Mouse (Mus musculus) G1E (cell line): Measurements from ENCODE around the gene Ick. TPM values are rescaled to one million over a fixed set of nuclear protein-coding genes. Genes with fewer than 3 reads are reported as not detected.

Experiments
- ATAC-seq: 2 replicates; pipeline ENCODE4 v1.8.0; 2016; ENCODE audit warnings: mild to moderate bottlenecking; ENCODE audit not compliant: insufficient number of reproducible peaks, poor library complexity, low FRiP score, severe bottlenecking; ENCODE audit errors: extremely low read depth
- DNase-seq: peaks from one replicate; pipeline ENCODE4 v3.0.0; 2012; ENCODE audit warnings: low spot score
- H3K27me3 ChIP-seq: 2 replicates; pipeline ENCODE4 v1.6.1; 2012; ENCODE audit warnings: mild to moderate bottlenecking, low read length, inconsistent platforms; ENCODE audit not compliant: insufficient read depth
- H3K36me3 ChIP-seq: replicated peaks from 2 replicates; pipeline ENCODE3; 2012; ENCODE audit warnings: mild to moderate bottlenecking, inconsistent platforms
- H3K4me1 ChIP-seq: 2 replicates; pipeline ENCODE4 v1.6.1; 2012; ENCODE audit warnings: low read depth, low read length, inconsistent platforms, mixed read lengths; ENCODE audit not compliant: insufficient read depth
- H3K4me3 ChIP-seq: 2 replicates; pipeline ENCODE4 v1.5.1; 2012; ENCODE audit warnings: low read depth, mild to moderate bottlenecking, inconsistent platforms, low read length, moderate library complexity, mixed read lengths
- H3K9me3 ChIP-seq: replicated peaks from 2 replicates; pipeline ENCODE4 v1.6.1; 2012; ENCODE audit warnings: inconsistent platforms
- CTCF ChIP-seq: IDR thresholded peaks from 2 replicates; pipeline ENCODE4 v1.5.1; 2012; ENCODE audit warnings: low read depth, low read length, inconsistent platforms, mixed read lengths
- GATA1 ChIP-seq: IDR thresholded peaks from 2 replicates; pipeline ENCODE4 v1.6.1; 2012; ENCODE audit warnings: borderline replicate concordance, low read length, inconsistent platforms, mixed read lengths
- GATA2 ChIP-seq: IDR thresholded peaks from 2 replicates; pipeline ENCODE4 v1.6.1; 2012; ENCODE audit warnings: low read depth, low read length, inconsistent platforms, borderline replicate concordance
- POLR2AphosphoS5 ChIP-seq: IDR thresholded peaks from 2 replicates; pipeline ENCODE4 v1.6.1; 2012; ENCODE audit warnings: low read depth, low read length, inconsistent platforms; ENCODE audit not compliant: insufficient replicate concordance
- TAL1 ChIP-seq: conservative IDR thresholded peaks from 2 replicates; pipeline ENCODE4 v1.6.1; 2012; ENCODE audit warnings: low read depth, low read length, inconsistent platforms, mixed read lengths
- polyA plus RNA-seq: library from polyadenylated mRNA; stranded (reverse); fragments of >175 nt; gene quantifications from 2 replicates; pipeline ENCODE4 v1.2.3, GENCODE M21; 2012
- total RNA-seq, 2 experiments: library from RNA; stranded (forward) in 1 of 2; stranded (reverse) in 1 of 2; fragments of 200-1000 nt in 1 of 2; fragments of >200 nt in 1 of 2; fragmentation: Nextera tagmentation in 1 of 2; gene quantifications; 2 replicates each; pipeline ENCODE4 v1.2.3; 2014 to 2017

Gene Ick
- total and polyA plus RNA-seq, 3 experiments = 14.9 to 59.1 (median 18.8) TPM

DNA sequence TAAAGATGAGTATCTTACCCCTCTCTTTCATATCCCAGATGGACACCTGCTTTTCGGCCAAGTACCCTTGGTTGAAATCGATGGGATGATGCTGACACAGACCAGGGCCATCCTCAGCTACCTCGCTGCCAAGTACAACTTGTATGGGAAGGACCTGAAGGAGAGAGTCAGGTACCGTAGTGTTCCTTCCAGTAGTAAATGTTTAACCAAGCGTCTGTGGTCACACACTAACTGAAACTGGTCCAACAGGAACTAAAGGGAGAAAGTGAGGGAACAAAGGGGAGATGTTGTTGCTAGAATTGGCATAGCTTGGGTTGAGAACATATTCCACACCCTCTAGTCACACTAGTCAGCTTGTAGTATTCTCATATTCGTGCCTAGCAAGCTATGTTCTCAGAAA is 95.2 kb downstream of the Ick start:
- no peak overlapping the region for H3K4me3 ChIP-seq
- no peaks in the 10 kb centered on the region for H3K9me3 ChIP-seq
- no peaks in the 10 kb centered on the region for H3K4me1 ChIP-seq
- no peaks in the 10 kb centered on the region for H3K36me3 ChIP-seq
- ATAC-seq (no peak), DNase-seq (no peak)
- TF ChIP-seq GATA2 (no peak), TAL1 (no peak), POLR2AphosphoS5 (no peak), CTCF (no peak), GATA1 (no peak)
- peaks cover 5% of the 10 kb centered on the region; the same call in 1 of the 2 replicates for H3K27me3 ChIP-seq

DNA sequence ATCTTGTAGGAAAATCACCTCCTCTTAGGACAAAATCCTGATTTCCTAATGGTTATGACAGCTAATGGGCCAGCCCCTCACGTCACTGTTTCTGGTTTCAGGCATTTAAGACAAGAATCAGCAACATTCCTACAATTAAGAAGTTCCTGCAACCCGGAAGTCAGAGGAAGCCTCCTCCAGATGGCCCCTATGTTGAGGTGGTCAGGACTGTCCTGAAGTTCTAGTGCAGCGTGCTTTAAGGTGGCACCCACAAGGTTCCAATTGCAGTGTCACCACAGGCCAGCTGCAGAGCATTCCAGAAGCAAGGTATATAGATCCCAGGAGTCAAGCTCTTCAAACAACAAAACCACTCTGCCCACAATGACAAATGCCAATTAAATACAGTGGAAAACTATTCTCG is 100.0 kb downstream of the Ick start:
- Histone ChIP-seq H3K9me3 (no peaks in the 10 kb centered on the region), H3K4me1 (0 out of 2 replicates have a peak, but pooled peaks cover 3% of the 10 kb centered on the region), H3K4me3 (no peak overlapping the region), H3K36me3 (no peaks in the 10 kb centered on the region), H3K27me3 (peaks cover 3% of the 10 kb centered on the region; the same call in 1 of the 2 replicates)
- DNase-seq (no peak), ATAC-seq (no peak)
- TF ChIP-seq GATA1 (no peak), POLR2AphosphoS5 (no peak), TAL1 (no peak), GATA2 (no peak), CTCF (no peak)

DNA sequence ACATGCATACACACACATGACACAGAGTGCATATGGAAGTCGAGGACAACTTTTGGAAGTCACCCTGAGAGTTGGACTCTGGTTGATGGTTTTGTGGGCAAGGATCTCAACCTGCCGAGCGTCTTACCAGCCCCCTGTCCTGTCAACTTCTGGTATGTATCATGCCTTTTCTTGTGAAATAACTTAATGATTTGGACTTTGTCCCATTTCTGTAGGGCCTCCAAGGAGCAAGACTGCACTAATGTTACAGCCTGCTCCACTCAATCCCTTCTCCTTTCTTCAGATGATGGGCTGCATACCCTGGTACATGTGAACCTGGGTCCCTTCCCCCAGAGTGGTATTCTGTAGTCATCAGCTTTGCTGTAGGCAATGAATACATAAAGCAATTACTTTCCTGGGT is 101.1 kb downstream of the Ick start:
- ATAC-seq (no peak), DNase-seq (no peak)
- Histone ChIP-seq H3K4me3 (no peak overlapping the region), H3K4me1 (0 out of 2 replicates have a peak, but pooled peaks cover 3% of the 10 kb centered on the region), H3K36me3 (no peaks in the 10 kb centered on the region), H3K27me3 (0 out of 2 replicates have a peak, but pooled peaks cover 3% of the 10 kb centered on the region), H3K9me3 (no peaks in the 10 kb centered on the region)
- TF ChIP-seq GATA2 (no peak), POLR2AphosphoS5 (no peak), TAL1 (no peak), GATA1 (no peak), CTCF (no peak)

DNA sequence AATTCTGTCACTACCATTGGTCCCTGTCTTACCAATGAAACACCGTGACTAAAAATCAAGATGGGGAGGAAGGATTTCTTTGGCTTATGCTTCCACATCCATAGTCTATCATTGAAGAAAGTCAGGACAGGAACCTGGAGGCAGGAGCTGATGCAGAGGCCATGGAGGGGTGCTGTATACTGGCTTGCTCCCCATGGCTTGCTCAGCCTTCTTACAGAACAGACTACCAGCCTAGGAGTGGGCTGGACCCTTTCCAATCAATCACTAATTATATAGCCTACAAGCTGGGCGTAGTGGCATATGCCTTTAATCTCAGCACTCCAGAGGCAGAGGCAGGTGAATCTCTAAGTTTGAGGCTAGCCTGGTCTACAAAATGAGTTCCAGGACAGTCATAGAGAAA is 101.8 kb downstream of the Ick start:
- ATAC-seq (no peak), DNase-seq (no peak)
- H3K4me1 ChIP-seq = 0 out of 2 replicates have a peak, but pooled peaks cover 3% of the 10 kb centered on the region
- H3K4me3 ChIP-seq = no peak overlapping the region
- H3K9me3 ChIP-seq = no peaks in the 10 kb centered on the region
- no peaks in the 10 kb centered on the region for H3K36me3 ChIP-seq
- H3K27me3 ChIP-seq = 0 out of 2 replicates have a peak, but pooled peaks cover 3% of the 10 kb centered on the region
- TF ChIP-seq POLR2AphosphoS5 (no peak), TAL1 (no peak)

DNA sequence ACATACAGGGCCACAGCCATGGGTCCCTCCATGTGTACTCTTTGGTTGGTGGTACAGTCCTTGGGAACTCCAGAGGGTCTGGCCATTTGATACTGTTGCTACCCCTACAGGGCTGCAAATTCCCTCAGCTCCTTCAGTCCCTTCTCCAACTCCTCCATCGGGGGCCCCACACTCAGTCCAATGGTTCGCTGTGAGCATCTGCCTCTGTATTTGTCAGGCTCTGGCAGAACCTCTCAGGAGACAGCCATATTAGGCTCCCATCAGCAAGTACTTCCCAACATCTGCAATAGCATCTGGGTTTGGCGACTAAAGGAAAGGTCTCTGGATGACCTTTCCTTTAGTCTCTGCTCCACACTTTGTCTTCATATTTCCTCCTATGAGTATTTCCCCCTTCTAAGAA is 102.5 kb downstream of the Ick start:
- TF ChIP-seq GATA1 = no peak
- no peak overlapping the region for H3K4me3 ChIP-seq
- no peaks in the 10 kb centered on the region for H3K9me3 ChIP-seq
- 0 out of 2 replicates have a peak, but pooled peaks cover 3% of the 10 kb centered on the region for H3K4me1 ChIP-seq
- 0 out of 2 replicates have a peak, but pooled peaks cover 3% of the 10 kb centered on the region for H3K27me3 ChIP-seq
- H3K36me3 ChIP-seq = no peaks in the 10 kb centered on the region
- DNase-seq (no peak), ATAC-seq (no peak)

DNA sequence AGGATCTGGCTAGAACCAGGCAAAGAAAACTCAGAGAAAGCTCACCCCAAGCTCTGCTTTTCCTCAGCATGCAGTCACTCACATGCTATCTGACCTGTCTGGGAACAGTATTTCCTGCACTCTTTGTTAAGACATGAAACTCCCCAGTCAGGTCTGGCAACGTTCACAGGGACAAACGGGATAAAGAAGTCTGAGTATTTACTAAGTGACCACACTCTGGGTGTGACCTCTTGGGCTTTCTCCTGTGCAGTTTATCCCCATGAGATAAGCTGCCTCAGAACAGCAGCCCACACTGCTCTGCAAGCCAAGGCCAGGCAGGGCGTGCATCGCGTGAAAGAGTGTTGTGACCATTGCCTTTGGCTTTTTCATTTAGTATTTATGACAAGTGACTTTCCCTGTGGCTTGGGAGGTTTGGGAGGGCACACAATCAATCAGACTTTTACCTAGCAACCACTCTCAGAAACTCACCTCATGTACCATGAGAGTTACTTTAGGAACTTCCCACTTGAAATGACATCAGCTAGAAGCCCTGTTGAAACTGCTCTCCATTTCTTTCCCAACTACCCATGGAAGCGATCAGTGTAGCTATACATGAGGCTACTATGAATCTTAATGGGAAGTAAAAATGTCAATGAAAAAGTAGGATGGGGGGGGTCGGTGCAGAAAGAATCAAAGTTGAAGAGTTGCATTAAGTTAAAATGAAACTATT is 103.5 kb downstream of the Ick start:
- H3K4me1 ChIP-seq = 0 out of 2 replicates have a peak, but pooled peaks cover 3% of the 10 kb centered on the region
- no peaks in the 10 kb centered on the region for H3K36me3 ChIP-seq
- 0 out of 2 replicates have a peak, but pooled peaks cover 3% of the 10 kb centered on the region for H3K27me3 ChIP-seq
- H3K4me3 ChIP-seq = no peak overlapping the region
- ATAC-seq = no peak
- no peaks in the 10 kb centered on the region for H3K9me3 ChIP-seq
- DNase-seq = no peak
- TF ChIP-seq GATA1 (no peak), POLR2AphosphoS5 (no peak), GATA2 (no peak), CTCF (no peak), TAL1 (no peak)
